Mouse (Mus musculus): Measurements from ENCODE around the gene Fgfrl1. TPM values are rescaled to one million over a fixed set of nuclear protein-coding genes. Genes with fewer than 3 reads are reported as not detected.

Fgfrl1 gene
- polyA plus RNA-seq, 1 experiment from 2014 or later, result 5.3 TPM

DNA sequence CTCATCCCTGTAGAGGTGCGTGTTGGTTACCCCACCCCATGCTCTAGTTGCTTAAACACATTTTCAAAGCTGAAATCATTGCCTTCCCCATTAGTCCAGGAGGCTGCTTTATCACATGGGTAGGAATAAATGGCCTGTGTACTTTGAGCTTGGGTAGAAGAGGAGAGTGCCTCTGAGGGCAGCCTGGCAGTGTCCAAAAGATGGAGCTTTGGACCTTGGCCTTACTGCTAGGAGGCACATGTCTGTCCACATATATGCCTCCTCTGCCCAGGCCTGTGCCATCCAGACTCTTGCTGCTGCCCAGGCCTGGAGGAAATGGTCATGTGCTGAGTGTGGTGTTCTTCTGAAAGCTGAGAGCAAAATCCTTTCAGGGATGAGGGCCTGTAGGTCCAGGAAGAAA, 16.2 kb downstream of the Fgfrl1 start:
- H3K27ac ChIP-seq, result no peak overlapping the region
- no peak overlapping the region for H3K4me2 ChIP-seq (replicated peaks)
- H3K27me3 ChIP-seq, result no peaks in the 10 kb centered on the region
- peaks cover 21% of the 10 kb centered on the region for H3K36me3 ChIP-seq
- H3K4me3 ChIP-seq (replicated peaks), result no peak overlapping the region
- ATAC-seq, result no peak
- 100% methylated on average over 1 of the region's 1 CpGs for WGBS
- no peaks in the 10 kb centered on the region for H3K4me1 ChIP-seq (replicated peaks)
- no peak overlapping the region for H3K9ac ChIP-seq (replicated peaks)
- H3K9me3 ChIP-seq, result no peaks in the 10 kb centered on the region

DNA sequence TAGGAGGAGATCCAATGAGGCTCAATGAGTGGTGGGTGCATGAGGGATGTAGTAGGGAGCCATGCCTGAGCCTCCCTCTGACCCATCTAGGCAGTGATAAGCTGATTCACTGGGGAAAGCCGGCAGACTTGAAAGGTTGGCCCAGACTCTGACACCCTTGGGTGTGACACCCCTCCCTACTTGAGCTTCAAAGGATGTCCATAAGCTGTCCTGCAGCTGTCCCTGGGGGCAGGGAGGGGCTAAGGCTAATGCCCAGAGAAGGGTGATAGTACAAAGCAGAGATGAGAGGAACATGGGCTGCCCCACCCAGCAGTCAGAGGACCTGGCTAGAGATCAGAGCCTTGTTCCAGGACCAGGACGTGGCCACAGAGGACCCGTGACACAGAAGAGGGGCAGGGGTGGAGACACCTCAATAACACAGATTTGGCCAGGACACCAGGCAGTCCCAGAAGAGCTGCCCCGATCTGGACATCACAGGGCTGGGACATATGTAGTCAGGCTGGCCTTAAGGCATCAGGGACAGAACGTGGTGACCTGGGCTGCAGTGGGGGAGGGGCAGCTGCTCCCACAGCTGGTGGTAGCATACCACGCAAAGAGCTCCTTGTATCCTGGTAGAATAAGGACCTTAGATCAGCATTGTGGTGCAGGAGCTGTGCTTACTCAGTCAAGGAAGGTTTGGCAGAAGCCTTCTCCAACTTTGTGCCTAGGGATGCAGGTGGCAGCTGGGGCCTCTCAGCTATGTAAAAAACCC, 17.0 kb downstream of the Fgfrl1 start:
- H3K4me1 ChIP-seq (replicated peaks), result no peaks in the 10 kb centered on the region
- no peaks in the 10 kb centered on the region for H3K27me3 ChIP-seq
- H3K36me3 ChIP-seq, result peaks cover 21% of the 10 kb centered on the region
- 0 out of 2 replicates have a peak, but pooled peaks have one; percentile 40 for ATAC-seq
- WGBS, result 70% methylated on average over 6 of the region's 6 CpGs
- no peak overlapping the region for H3K4me2 ChIP-seq (replicated peaks)
- H3K4me3 ChIP-seq (replicated peaks), result no peak overlapping the region
- no peak overlapping the region for H3K27ac ChIP-seq
- no peak overlapping the region for H3K9ac ChIP-seq (replicated peaks)
- H3K9me3 ChIP-seq, result no peaks in the 10 kb centered on the region

- no peaks in the 10 kb centered on the region for H3K4me1 ChIP-seq (replicated peaks)
- no peak for ATAC-seq
- WGBS, result 85% methylated on average over 6 of the region's 6 CpGs
- no peaks in the 10 kb centered on the region for H3K36me3 ChIP-seq
- no peak overlapping the region for H3K27ac ChIP-seq
- no peaks in the 10 kb centered on the region for H3K27me3 ChIP-seq
- H3K4me3 ChIP-seq (replicated peaks), result no peak overlapping the region
- H3K4me2 ChIP-seq (replicated peaks), result no peak overlapping the region
- H3K9ac ChIP-seq (replicated peaks), result no peak overlapping the region
- H3K9me3 ChIP-seq, result no peaks in the 10 kb centered on the region
Observed at GRCm38 (mm10) chr5:108711968-108712367, 19.8 kb downstream of the Fgfrl1 start.

- ATAC-seq, result no peak
- Histone ChIP-seq H3K27me3 (no peaks in the 10 kb centered on the region), H3K36me3 (no peaks in the 10 kb centered on the region), H3K4me2 (replicated peaks) (no peak overlapping the region), H3K4me3 (replicated peaks) (no peak overlapping the region), H3K4me1 (replicated peaks) (peaks cover 6% of the 10 kb centered on the region; the same call in 1 of the 2 replicates), H3K9ac (replicated peaks) (no peak overlapping the region), H3K9me3 (no peaks in the 10 kb centered on the region), H3K27ac (no peak overlapping the region)
- 87% methylated on average over 2 of the region's 2 CpGs for WGBS
Observed at GRCm38 (mm10) chr5:108713096-108713495, 20.9 kb downstream of the Fgfrl1 start.

DNA sequence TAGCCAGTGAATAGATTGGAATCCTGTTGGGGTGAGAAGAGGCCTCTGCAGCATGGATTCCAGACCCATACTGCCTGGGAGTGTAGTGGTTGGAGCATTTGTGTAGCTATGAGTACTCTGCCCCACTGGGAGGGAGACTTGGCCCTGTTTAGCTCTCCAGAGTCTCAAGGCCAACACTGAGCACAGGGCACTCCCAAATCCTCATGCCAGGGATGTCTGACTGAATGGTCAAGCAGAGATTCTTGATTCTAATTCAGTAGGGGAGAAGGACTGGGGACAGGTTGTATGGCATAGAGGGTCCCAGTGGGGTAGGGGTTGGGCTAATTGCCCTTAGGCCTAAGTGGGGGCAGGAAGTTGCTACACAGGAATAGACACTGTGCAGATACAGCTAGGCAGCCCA, 21.5 kb downstream of the Fgfrl1 start:
- Histone ChIP-seq H3K27me3 (no peaks in the 10 kb centered on the region), H3K4me3 (replicated peaks) (no peak overlapping the region), H3K4me2 (replicated peaks) (no peak overlapping the region), H3K9me3 (no peaks in the 10 kb centered on the region), H3K27ac (no peak overlapping the region), H3K9ac (replicated peaks) (no peak overlapping the region), H3K36me3 (no peaks in the 10 kb centered on the region), H3K4me1 (replicated peaks) (peaks cover 6% of the 10 kb centered on the region; the same call in 1 of the 2 replicates)
- ATAC-seq, result no peak

DNA sequence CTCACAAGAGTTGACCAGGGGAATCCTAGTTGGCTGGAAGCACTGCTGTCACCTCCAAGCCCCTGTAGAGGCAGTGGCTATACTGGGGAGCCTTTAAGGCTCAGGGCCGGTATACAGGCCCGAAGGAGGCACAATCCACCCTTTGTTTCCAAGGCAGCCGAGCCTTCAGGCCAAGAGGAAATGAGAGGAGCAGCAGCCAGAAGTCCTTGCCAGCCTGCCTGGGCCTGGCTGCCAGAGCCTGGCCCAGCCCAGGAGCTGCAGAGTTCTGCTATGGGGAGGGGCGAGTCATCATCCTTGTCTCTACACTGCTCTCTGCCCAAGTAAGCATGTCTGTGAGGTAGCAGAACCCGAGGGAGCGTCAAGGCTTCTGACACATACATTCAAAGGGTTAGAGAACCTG, 22.0 kb downstream of the Fgfrl1 start:
- ATAC-seq, result no peak
- Histone ChIP-seq H3K27me3 (no peaks in the 10 kb centered on the region), H3K9me3 (no peaks in the 10 kb centered on the region), H3K4me2 (replicated peaks) (no peak overlapping the region), H3K9ac (replicated peaks) (no peak overlapping the region), H3K27ac (no peak overlapping the region), H3K4me1 (replicated peaks) (peaks cover 6% of the 10 kb centered on the region; the same call in 1 of the 2 replicates), H3K4me3 (replicated peaks) (no peak overlapping the region), H3K36me3 (no peaks in the 10 kb centered on the region)
- WGBS, result 71% methylated on average over 6 of the region's 6 CpGs

DNA sequence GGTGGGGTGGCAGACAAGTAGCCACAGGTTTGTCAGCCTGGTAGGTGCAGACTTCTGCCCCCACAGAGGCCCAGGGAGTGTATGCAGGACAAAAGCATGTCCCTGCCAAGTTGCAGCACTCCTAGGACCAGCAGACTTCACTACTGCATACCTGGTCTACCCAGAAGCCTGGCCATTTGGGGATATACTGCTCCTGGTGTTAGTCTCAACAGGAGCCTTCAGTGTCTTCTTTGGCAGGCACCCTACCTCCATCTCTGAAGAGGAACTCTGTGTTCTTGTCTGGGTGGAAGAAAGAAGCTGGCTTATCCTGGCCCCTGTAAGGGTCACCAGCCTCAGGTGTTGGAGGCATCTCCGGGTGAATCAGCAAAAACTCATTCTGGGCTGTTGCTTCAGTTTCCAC, 23.8 kb downstream of the Fgfrl1 start:
- Histone ChIP-seq H3K36me3 (no peaks in the 10 kb centered on the region), H3K4me3 (replicated peaks) (no peak overlapping the region), H3K27ac (no peak overlapping the region), H3K9ac (replicated peaks) (no peak overlapping the region), H3K4me1 (replicated peaks) (peaks cover 6% of the 10 kb centered on the region; the same call in 1 of the 2 replicates), H3K9me3 (no peaks in the 10 kb centered on the region), H3K27me3 (no peaks in the 10 kb centered on the region), H3K4me2 (replicated peaks) (no peak overlapping the region)
- ATAC-seq, result no peak
- WGBS, result 93% methylated on average over 1 of the region's 1 CpGs

GRCm38 (mm10) chr5:108718051-108718450, 25.9 kb downstream of the Fgfrl1 start:
- Histone ChIP-seq H3K9ac (replicated peaks) (no peak overlapping the region), H3K4me3 (replicated peaks) (no peak overlapping the region), H3K36me3 (no peaks in the 10 kb centered on the region), H3K27me3 (no peaks in the 10 kb centered on the region), H3K27ac (no peak overlapping the region), H3K9me3 (no peaks in the 10 kb centered on the region), H3K4me2 (replicated peaks) (no peak overlapping the region), H3K4me1 (replicated peaks) (peaks cover 6% of the 10 kb centered on the region; the same call in 1 of the 2 replicates)
- ATAC-seq, result no peak
- 37% methylated on average over 4 of the region's 4 CpGs for WGBS

- 66% methylated on average over 7 of the region's 7 CpGs for WGBS
- H3K36me3 ChIP-seq, result no peaks in the 10 kb centered on the region
- no peaks in the 10 kb centered on the region for H3K9me3 ChIP-seq
- peaks cover 6% of the 10 kb centered on the region; the same call in 1 of the 2 replicates for H3K4me1 ChIP-seq (replicated peaks)
- no peak overlapping the region for H3K27ac ChIP-seq
- no peak overlapping the region for H3K4me2 ChIP-seq (replicated peaks)
- H3K4me3 ChIP-seq (replicated peaks), result no peak overlapping the region
- no peak for ATAC-seq
- no peak overlapping the region for H3K9ac ChIP-seq (replicated peaks)
- H3K27me3 ChIP-seq, result no peaks in the 10 kb centered on the region
Observed at GRCm38 (mm10) chr5:108719761-108720160, 27.6 kb downstream of the Fgfrl1 start.

DNA sequence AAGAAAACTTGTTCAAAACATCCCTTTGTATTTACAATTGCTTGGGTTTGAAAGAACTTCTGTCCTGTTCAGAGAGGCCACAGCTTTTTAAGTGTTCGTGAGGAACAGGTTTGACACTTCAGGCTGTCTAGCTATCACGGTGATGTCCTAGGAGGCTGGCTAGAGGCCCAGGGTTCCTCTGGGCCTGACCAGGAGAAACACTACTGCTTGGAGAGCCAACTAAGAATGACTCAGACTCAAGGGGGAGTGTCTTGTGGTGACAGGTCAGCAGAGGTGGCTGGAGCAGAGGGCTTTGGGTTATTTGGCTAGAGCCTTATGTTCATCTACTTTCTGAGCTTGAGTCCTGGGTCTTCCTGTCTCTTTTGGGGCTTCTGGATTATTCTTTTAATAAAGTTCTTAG, 31.8 kb downstream of the Fgfrl1 start:
- Histone ChIP-seq H3K27ac (no peak overlapping the region), H3K4me2 (replicated peaks) (no peak overlapping the region), H3K36me3 (no peaks in the 10 kb centered on the region), H3K27me3 (no peaks in the 10 kb centered on the region), H3K4me3 (replicated peaks) (no peak overlapping the region), H3K9me3 (no peaks in the 10 kb centered on the region), H3K9ac (replicated peaks) (no peak overlapping the region), H3K4me1 (replicated peaks) (no peaks in the 10 kb centered on the region)
- WGBS, result 73% methylated on average over 2 of the region's 2 CpGs
- no peak for ATAC-seq

- Histone ChIP-seq H3K9ac (replicated peaks) (no peak overlapping the region), H3K27me3 (no peaks in the 10 kb centered on the region), H3K4me3 (replicated peaks) (no peak overlapping the region), H3K4me1 (replicated peaks) (no peaks in the 10 kb centered on the region), H3K27ac (no peak overlapping the region), H3K4me2 (replicated peaks) (no peak overlapping the region), H3K36me3 (no peaks in the 10 kb centered on the region), H3K9me3 (no peaks in the 10 kb centered on the region)
- peak; percentile 83 for ATAC-seq
- WGBS, result 25% methylated on average over 5 of the region's 5 CpGs
Observed at GRCm38 (mm10) chr5:108726557-108727248, 34.5 kb downstream of the Fgfrl1 start.

- Histone ChIP-seq H3K27me3 (no peaks in the 10 kb centered on the region), H3K4me3 (replicated peaks) (no peak overlapping the region), H3K4me2 (replicated peaks) (no peak overlapping the region), H3K27ac (no peak overlapping the region), H3K4me1 (replicated peaks) (no peaks in the 10 kb centered on the region), H3K9me3 (no peaks in the 10 kb centered on the region), H3K36me3 (no peaks in the 10 kb centered on the region), H3K9ac (replicated peaks) (no peak overlapping the region)
- ATAC-seq, result no peak
- WGBS, result 84% methylated on average over 1 of the region's 1 CpGs
Observed at GRCm38 (mm10) chr5:108727425-108727824, 35.2 kb downstream of the Fgfrl1 start.
